ENCODE assay signal across 19 mouse cellular contexts in the genomic region with DNA sequence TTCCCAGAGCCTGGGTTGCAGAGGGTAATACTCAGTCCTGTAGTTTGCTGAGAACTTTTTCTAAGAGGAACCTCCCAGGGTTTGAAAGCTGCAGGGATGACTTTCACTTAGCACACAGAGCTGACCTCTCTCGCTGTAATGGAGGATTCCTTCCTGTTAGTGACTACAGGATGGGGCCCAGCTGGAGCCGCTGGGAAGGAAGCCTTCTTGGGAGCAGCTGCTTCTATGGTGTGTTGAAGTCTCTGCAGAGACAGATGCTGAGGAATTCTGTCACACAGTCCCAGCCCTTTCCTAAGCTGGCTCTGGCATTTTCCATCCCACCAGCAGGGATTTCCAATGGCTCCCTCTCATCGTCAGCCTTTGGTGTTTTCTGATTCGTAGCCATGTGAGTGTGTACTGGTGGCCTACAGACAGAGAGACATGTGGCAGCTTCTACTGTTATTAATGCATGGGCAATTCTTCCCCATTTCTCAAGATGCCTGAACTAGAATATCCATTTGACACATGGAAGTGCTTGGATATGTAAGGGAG.
DNase-seq lines count a peak whose midpoint lies in the region; ATAC-seq and TF ChIP-seq lines count a peak whose summit lies in the region.
"Had no signal": no experiment of that assay in that cellular context is flagged by ENCODE, and none has a peak within 500 bp of the region (broad histone marks: within the 10 kb centered on the region; RNA-seq: fewer than 3 reads in every experiment).

No protein-coding gene starts in this region.

- H3K36me3 ChIP-seq in limb, embryonic 14.5 days (ENCODE audit: control insufficient read depth, insufficient read depth, low read length), result no peaks in the 10 kb centered on the region
- H3K36me3 ChIP-seq in limb, embryonic 10.5 days, result no peaks in the 10 kb centered on the region
- no peaks in the 10 kb centered on the region for H3K36me3 ChIP-seq in lung, embryonic 15.5 days
- H3K36me3 ChIP-seq in stomach, embryonic 16.5 days (ENCODE audit: control insufficient read depth, insufficient read depth, low read length), result no peaks in the 10 kb centered on the region
- no peaks in the 10 kb centered on the region for H3K36me3 ChIP-seq in hindbrain, postnatal 0 days (ENCODE audit: insufficient read depth, low read length)
- H3K36me3 ChIP-seq: hindbrain, embryonic 10.5 days; midbrain, embryonic 15.5 days; neural tube, embryonic 12.5 days had no signal

- H3K9me3 ChIP-seq in limb, embryonic 14.5 days (ENCODE audit: control insufficient read depth, low read length), result no peaks in the 10 kb centered on the region
- no peaks in the 10 kb centered on the region for H3K9me3 ChIP-seq in limb, embryonic 10.5 days (replicated peaks)
- H3K9me3 ChIP-seq in lung, embryonic 15.5 days, result no peaks in the 10 kb centered on the region
- H3K9me3 ChIP-seq in stomach, embryonic 16.5 days (replicated peaks; ENCODE audit: control insufficient read depth, low read length), result no peaks in the 10 kb centered on the region
- H3K9me3 ChIP-seq in hindbrain, postnatal 0 days (ENCODE audit: low read length), result no peaks in the 10 kb centered on the region
- H3K9me3 ChIP-seq: hindbrain, embryonic 10.5 days; midbrain, embryonic 15.5 days; neural tube, embryonic 12.5 days had no signal

- H3K4me1 ChIP-seq in limb, embryonic 14.5 days (ENCODE audit: control insufficient read depth, insufficient read depth, low read length), result 0 out of 2 replicates have a peak, but pooled peaks cover 3% of the 10 kb centered on the region
- H3K4me1 ChIP-seq in limb, embryonic 10.5 days, result peaks cover 16% of the 10 kb centered on the region
- H3K4me1 ChIP-seq in lung, embryonic 15.5 days, result peaks cover 24% of the 10 kb centered on the region
- H3K4me1 ChIP-seq in stomach, embryonic 16.5 days (ENCODE audit: control insufficient read depth, insufficient read depth, low read length), result peaks cover 15% of the 10 kb centered on the region
- H3K4me1 ChIP-seq in hindbrain, postnatal 0 days (ENCODE audit: insufficient read depth, low read length), result peaks cover 8% of the 10 kb centered on the region; the same call in 1 of the 2 replicates
- H3K4me1 ChIP-seq: neural tube, embryonic 12.5 days had no signal

- no peak overlapping the region for H3K4me2 ChIP-seq in limb, embryonic 14.5 days (replicated peaks; ENCODE audit: low read depth, low read length, severe bottlenecking)
- no peak overlapping the region for H3K4me2 ChIP-seq in lung, embryonic 15.5 days
- no peak overlapping the region for H3K4me2 ChIP-seq in stomach, embryonic 16.5 days (ENCODE audit: low read depth, low read length)
- H3K4me2 ChIP-seq in hindbrain, postnatal 0 days (ENCODE audit: low read depth, low read length), result no peak overlapping the region
- H3K4me2 ChIP-seq: midbrain, embryonic 15.5 days; neural tube, embryonic 12.5 days had no signal

- H3K9ac ChIP-seq in limb, embryonic 14.5 days (ENCODE audit: low read depth, low read length, severe bottlenecking), result no peak overlapping the region
- no peak overlapping the region for H3K9ac ChIP-seq in lung, embryonic 15.5 days
- H3K9ac ChIP-seq in stomach, embryonic 16.5 days (ENCODE audit: low read length), result no peak overlapping the region
- H3K9ac ChIP-seq in hindbrain, postnatal 0 days (replicated peaks; ENCODE audit: low read length), result no peak overlapping the region
- H3K9ac ChIP-seq: forebrain, postnatal 0 days; midbrain, embryonic 15.5 days; neural tube, embryonic 12.5 days had no signal

- TF ChIP-seq CTCF in hindbrain, postnatal 0 days (IDR thresholded peaks at IDR 0.05; ENCODE audit: low read depth), result no peak

- WGBS in limb, embryonic 14.5 days, result 69% methylated on average over 4 of the region's 4 CpGs
- WGBS in limb, embryonic 10.5 days, result 69% methylated on average over 4 of the region's 4 CpGs
- WGBS in lung, embryonic 15.5 days, result 36% methylated on average over 4 of the region's 4 CpGs
- WGBS in stomach, embryonic 16.5 days, result 36% methylated on average over 4 of the region's 4 CpGs
- WGBS in hindbrain, postnatal 0 days, result 66% methylated on average over 4 of the region's 4 CpGs

- DNase-seq in heart, adult 18-20 months, result peak; percentile 47 to 59
- DNase-seq in heart, adult 8-10 months (ENCODE audit: low spot score), result no peak
- DNase-seq in limb, embryonic 14.5 days (ENCODE audit: low spot score), result peak; percentile 44
- no peak for DNase-seq in limb, embryonic 10.5 days (ENCODE audit: low spot score)
- no peak for DNase-seq in hindbrain, postnatal 0 days (ENCODE audit: low spot score)
- DNase-seq in layer of hippocampus, adult 11-12 months (ENCODE audit: low spot score), result no peak
- DNase-seq: adrenal gland, adult 2 months; cerebellum, adult 9-10 months; embryo, embryonic 11 days; forebrain, postnatal 0 days; gastrocnemius, postnatal 10 days; liver; thymus, postnatal 4 days had no signal

- ATAC-seq in limb, embryonic 14.5 days (ENCODE audit: low FRiP score, low read depth), result no peak
- peak; percentile 73 for ATAC-seq in lung, embryonic 15.5 days (ENCODE audit: borderline replicate concordance, extremely low read depth, low FRiP score, low TSS enrichment)
- ATAC-seq in stomach, embryonic 16.5 days (ENCODE audit: insufficient read depth, low FRiP score), result peak; percentile 76
- ATAC-seq in hindbrain, postnatal 0 days, result no peak
- ATAC-seq: forebrain, postnatal 0 days; midbrain, embryonic 15.5 days had no signal

- peaks cover 9% of the 10 kb centered on the region; the same call in 1 of the 2 replicates for H3K27me3 ChIP-seq in limb, embryonic 14.5 days (ENCODE audit: control insufficient read depth, insufficient read depth, low read length)
- peaks cover 91% of the 10 kb centered on the region for H3K27me3 ChIP-seq in limb, embryonic 10.5 days (ENCODE audit: low read depth, poor library complexity, severe bottlenecking)
- no peaks in the 10 kb centered on the region for H3K27me3 ChIP-seq in lung, embryonic 15.5 days
- no peaks in the 10 kb centered on the region for H3K27me3 ChIP-seq in stomach, embryonic 16.5 days (ENCODE audit: control insufficient read depth, insufficient read depth, low read length)
- no peaks in the 10 kb centered on the region for H3K27me3 ChIP-seq in hindbrain, postnatal 0 days (ENCODE audit: insufficient read depth, low read length)
- H3K27me3 ChIP-seq: midbrain, embryonic 15.5 days had no signal

- no peak overlapping the region for H3K27ac ChIP-seq in limb, embryonic 14.5 days (replicated peaks; ENCODE audit: low read depth, low read length)
- H3K27ac ChIP-seq in limb, embryonic 10.5 days, result no peak overlapping the region
- H3K27ac ChIP-seq in lung, embryonic 15.5 days, result peak overlapping the region; percentile 39
- peak overlapping the region; percentile 49 for H3K27ac ChIP-seq in stomach, embryonic 16.5 days (ENCODE audit: low read length)
- H3K27ac ChIP-seq in hindbrain, postnatal 0 days, result no peak overlapping the region
- H3K27ac ChIP-seq: hindbrain, embryonic 10.5 days; midbrain, embryonic 15.5 days; neural tube, embryonic 12.5 days had no signal

- no peak for TF ChIP-seq POLR2A in limb, embryonic 14.5 days (IDR thresholded peaks at IDR 0.05; ENCODE audit: borderline replicate concordance, extremely low read depth, insufficient read depth, insufficient read length)

- H3K4me3 ChIP-seq in limb, embryonic 14.5 days (replicated peaks; ENCODE audit: low read length), result no peak overlapping the region
- H3K4me3 ChIP-seq in limb, embryonic 10.5 days, result no peak overlapping the region
- no peak overlapping the region for H3K4me3 ChIP-seq in lung, embryonic 15.5 days
- no peak overlapping the region for H3K4me3 ChIP-seq in stomach, embryonic 16.5 days (replicated peaks; ENCODE audit: low read length)
- no peak overlapping the region for H3K4me3 ChIP-seq in hindbrain, postnatal 0 days (ENCODE audit: low read length)
- H3K4me3 ChIP-seq: erythroblast, embryonic 14.5 days; hindbrain, embryonic 10.5 days; midbrain, embryonic 15.5 days; neural tube, embryonic 12.5 days had no signal

Comparison
In these comparisons a context has a peak if more than half of its experiments do, and no peak if none do; other contexts are left out.
1. DNase-seq: peak in heart, adult 18-20 months (2 of 2) and limb, embryonic 14.5 days (single experiment); none in heart, adult 8-10 months (single experiment), limb, embryonic 10.5 days (single experiment), hindbrain, postnatal 0 days (single experiment) and layer of hippocampus, adult 11-12 months (single experiment).
2. ATAC-seq: peak in lung, embryonic 15.5 days (single experiment) and stomach, embryonic 16.5 days (single experiment); none in limb, embryonic 14.5 days (single experiment) and hindbrain, postnatal 0 days (single experiment).
3. H3K27ac ChIP-seq: peak in lung, embryonic 15.5 days (single experiment) and stomach, embryonic 16.5 days (single experiment); none in limb, embryonic 14.5 days (single experiment), limb, embryonic 10.5 days (single experiment) and hindbrain, postnatal 0 days (single experiment).